Mouse (Mus musculus) gastrocnemius, postnatal 36 days (tissue): ENCODE results near the gene Cutc. TPM values are rescaled to one million over a fixed set of nuclear protein-coding genes. Genes with fewer than 3 reads are reported as not detected.

Source experiments
- DNase-seq, 2 experiments: peaks; one replicate each; pipeline ENCODE4 v3.0.0; 2022
- intact Hi-C: fragments of 180-260 bp; cut with DNase I; formaldehyde crosslinking; loops from one replicate; pipeline ENCODE4 v1.15.1; 2025
- total RNA-seq, 2 experiments: library from RNA; stranded (reverse); gene quantifications; 2 replicates each; pipeline ENCODE4 v1.2.3; 2021

Gene Cutc
- total RNA-seq, 2 experiments from 2014 or later, result 13.7 to 18.2 TPM

- intact Hi-C loops, result no loop called here
- DNase-seq, result no peak
These were observed 4.9 kb upstream of the Cutc start for GRCm38 (mm10) chr19:43747877-43748276.

GRCm38 (mm10) chr19:43750008-43750407, 2.8 kb upstream of the Cutc start:
- DNase-seq, result no peak
- intact Hi-C loops, result loop anchor here (5.0 to 10.0 kb wide), 2 partner anchors 63 to 215 kb away; partner anchors contain the start of gene Entpd7

- peak; percentile 84 to 90 for DNase-seq
- intact Hi-C loops, result loop anchor here (5.0 to 10.0 kb wide), 2 partner anchors 66 to 219 kb away; partner anchors contain the start of gene Entpd7
These were observed 535 bp downstream of the Cutc start for GRCm38 (mm10) chr19:43753226-43753835.

- intact Hi-C loops, result loop anchor here (5.0 to 10.0 kb wide), 2 partner anchors 67 to 219 kb away; partner anchors contain the start of gene Entpd7
- DNase-seq, result no peak
These were observed 1.4 kb downstream of the Cutc start for GRCm38 (mm10) chr19:43754237-43754636.

GRCm38 (mm10) chr19:43754872-43755271, 2.1 kb downstream of the Cutc start:
- DNase-seq, result no peak
- intact Hi-C loops, result loop anchor here (5.0 to 10.0 kb wide), 2 partner anchors 68 to 220 kb away; partner anchors contain the start of gene Entpd7

- DNase-seq, result peak; percentile 56 to 68
- intact Hi-C loops, result no loop called here
These were observed 7.7 kb downstream of the Cutc start for GRCm38 (mm10) chr19:43760504-43760903.

- DNase-seq, result no peak
- intact Hi-C loops, result no loop called here
These were observed 8.9 kb downstream of the Cutc start for GRCm38 (mm10) chr19:43761543-43762256.

- intact Hi-C loops, result no loop called here
- no peak for DNase-seq
These were observed 9.6 kb downstream of the Cutc start for GRCm38 (mm10) chr19:43762410-43762809.

GRCm38 (mm10) chr19:43766451-43766850, 13.7 kb downstream of the Cutc start:
- intact Hi-C loops, result no loop called here
- no peak for DNase-seq

- intact Hi-C loops, result no loop called here
- no peak for DNase-seq
These were observed 14.9 kb downstream of the Cutc start for GRCm38 (mm10) chr19:43767549-43768322.

- intact Hi-C loops, result no loop called here
- no peak for DNase-seq
These were observed 16.7 kb downstream of the Cutc start for GRCm38 (mm10) chr19:43769366-43769960.

GRCm38 (mm10) chr19:43770584-43770983, 17.8 kb downstream of the Cutc start:
- DNase-seq, result no peak
- intact Hi-C loops, result no loop called here

GRCm38 (mm10) chr19:43771499-43771969, 18.7 kb downstream of the Cutc start:
- intact Hi-C loops, result no loop called here
- DNase-seq, result no peak

- no peak for DNase-seq
- intact Hi-C loops, result no loop called here
These were observed 19.5 kb downstream of the Cutc start for GRCm38 (mm10) chr19:43772311-43772710.

GRCm38 (mm10) chr19:43775433-43775832, 22.6 kb downstream of the Cutc start:
- no peak for DNase-seq
- intact Hi-C loops, result no loop called here

- intact Hi-C loops, result no loop called here
These were observed 23.8 kb downstream of the Cutc start for GRCm38 (mm10) chr19:43776561-43776960.

GRCm38 (mm10) chr19:43777308-43777707, 24.5 kb downstream of the Cutc start:
- no peak for DNase-seq
- intact Hi-C loops, result no loop called here

More at GRCm38 (mm10) chr19:43776561-43776960, 23.8 kb downstream of the Cutc start:
- DNase-seq, result no peak

GRCm38 (mm10) chr19:43780391-43780790, 27.6 kb downstream of the Cutc start:
- intact Hi-C loops, result no loop called here
- no peak for DNase-seq

- no peak for DNase-seq
- intact Hi-C loops, result no loop called here
These were observed 29.2 kb downstream of the Cutc start, which contains the start of gene Abcc2 for GRCm38 (mm10) chr19:43781980-43782379. Gene Abcc2 (plus strand): TSS chr19:43782192.

GRCm38 (mm10) chr19:43784761-43785160, 32.0 kb downstream of the Cutc start:
- no peak for DNase-seq
- intact Hi-C loops, result no loop called here
